Mouse (Mus musculus) stomach, postnatal 0 days (tissue): ENCODE measurements around the gene Erlin1.

ENCODE experiments used
- CTCF ChIP-seq: IDR thresholded peaks from 2 replicates; pipeline ENCODE4 v1.5.1; 2016; ENCODE audit warnings: antibody characterized with exemption, low read depth, mild to moderate bottlenecking, moderate library complexity
- EP300 ChIP-seq: optimal IDR thresholded peaks from 2 replicates; pipeline ENCODE3; 2016; ENCODE audit warnings: antibody characterized with exemption

DNA sequence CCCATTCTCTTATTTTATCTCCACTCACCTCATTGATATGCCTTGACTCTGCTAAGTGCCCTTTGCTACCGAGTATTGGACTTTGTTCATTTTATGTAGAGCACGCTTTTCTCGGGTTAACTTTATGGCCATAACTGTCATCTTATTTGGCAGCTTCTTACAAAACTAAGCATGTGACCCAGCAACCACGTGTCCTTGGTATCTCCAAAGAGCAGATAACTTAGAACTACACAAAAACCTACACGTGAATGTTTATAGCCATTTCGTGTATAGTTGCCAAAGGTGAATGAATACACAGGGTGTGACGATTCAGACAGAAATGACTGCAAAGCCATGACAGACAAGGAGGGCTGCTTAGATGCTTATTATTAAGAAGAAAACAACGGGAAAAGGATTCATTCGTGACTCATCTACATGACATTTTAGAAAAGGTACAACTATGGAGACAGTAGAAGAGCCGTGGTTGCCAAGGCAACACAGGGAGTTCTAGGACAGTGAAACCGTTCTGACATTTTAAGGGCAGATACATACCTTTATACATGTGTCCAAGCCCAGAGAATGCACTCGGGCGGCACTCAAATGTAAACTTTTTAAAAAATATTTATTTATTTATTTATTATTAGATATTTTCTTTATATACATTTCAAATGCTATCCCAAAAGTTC lies 44.5 kb downstream of the Erlin1 start:
- TF ChIP-seq CTCF, result no peak
- no peak for TF ChIP-seq EP300
